Mouse (Mus musculus): Measurements from ENCODE around the gene Kdm2b. TPM values are rescaled to one million over a fixed set of nuclear protein-coding genes. Genes with fewer than 3 reads are reported as not detected.
A peak's percentile ranks its signal among the peaks of the same experiment; 100 is the strongest.

Gene Kdm2b
- polyA plus RNA-seq, 1 experiment from 2014 or later: 91.7 TPM

GRCm38 (mm10) chr5:122965427-122965826, 24.2 kb downstream of the Kdm2b start:
- H3K9me3 ChIP-seq: no peaks in the 10 kb centered on the region
- ATAC-seq (ENCODE audit: low read depth): no peak
- H3K4me2 ChIP-seq: no peak overlapping the region
- H3K9ac ChIP-seq: no peak overlapping the region
- no peaks in the 10 kb centered on the region for H3K4me1 ChIP-seq (replicated peaks)
- H3K27ac ChIP-seq (replicated peaks): no peak overlapping the region
- 0 out of 2 replicates have a peak, but pooled peaks cover 2% of the 10 kb centered on the region for H3K36me3 ChIP-seq
- 86% methylated on average over 11 of the region's 11 CpGs for WGBS
- H3K4me3 ChIP-seq: no peak overlapping the region
- H3K27me3 ChIP-seq: no peaks in the 10 kb centered on the region

GRCm38 (mm10) chr5:122964853-122965252, 24.8 kb downstream of the Kdm2b start:
- no peak overlapping the region for H3K9ac ChIP-seq
- WGBS: 81% methylated on average over 6 of the region's 6 CpGs
- no peaks in the 10 kb centered on the region for H3K27me3 ChIP-seq
- no peak overlapping the region for H3K27ac ChIP-seq (replicated peaks)
- no peaks in the 10 kb centered on the region for H3K9me3 ChIP-seq
- H3K4me2 ChIP-seq: no peak overlapping the region
- ATAC-seq (ENCODE audit: low read depth): no peak
- no peak overlapping the region for H3K4me3 ChIP-seq
- 0 out of 2 replicates have a peak, but pooled peaks cover 2% of the 10 kb centered on the region for H3K36me3 ChIP-seq
- no peaks in the 10 kb centered on the region for H3K4me1 ChIP-seq (replicated peaks)

GRCm38 (mm10) chr5:122961905-122962304, 27.7 kb downstream of the Kdm2b start:
- no peak for ATAC-seq (ENCODE audit: low read depth)
- WGBS: 57% methylated on average over 3 of the region's 3 CpGs
- Histone ChIP-seq H3K27me3 (no peaks in the 10 kb centered on the region), H3K4me3 (no peak overlapping the region), H3K9ac (no peak overlapping the region), H3K9me3 (no peaks in the 10 kb centered on the region), H3K27ac (replicated peaks) (no peak overlapping the region), H3K4me2 (no peak overlapping the region), H3K4me1 (replicated peaks) (peaks cover 12% of the 10 kb centered on the region; the same call in 1 of the 2 replicates), H3K36me3 (0 out of 2 replicates have a peak, but pooled peaks cover 2% of the 10 kb centered on the region)

GRCm38 (mm10) chr5:122959391-122959790, 30.2 kb downstream of the Kdm2b start:
- 67% methylated on average over 11 of the region's 11 CpGs for WGBS
- H3K27ac ChIP-seq (replicated peaks): no peak overlapping the region
- 0 out of 2 replicates have a peak, but pooled peaks cover 2% of the 10 kb centered on the region for H3K36me3 ChIP-seq
- no peak for ATAC-seq (ENCODE audit: low read depth)
- H3K27me3 ChIP-seq: peaks cover 3% of the 10 kb centered on the region
- no peaks in the 10 kb centered on the region for H3K9me3 ChIP-seq
- H3K4me1 ChIP-seq (replicated peaks): peaks cover 20% of the 10 kb centered on the region
- no peak overlapping the region for H3K4me3 ChIP-seq
- no peak overlapping the region for H3K9ac ChIP-seq
- no peak overlapping the region for H3K4me2 ChIP-seq

GRCm38 (mm10) chr5:122956059-122956458, 33.6 kb downstream of the Kdm2b start:
- no peak overlapping the region for H3K4me3 ChIP-seq
- peaks cover 36% of the 10 kb centered on the region for H3K27me3 ChIP-seq
- H3K9ac ChIP-seq: no peak overlapping the region
- WGBS: 65% methylated on average over 3 of the region's 3 CpGs
- no peak overlapping the region for H3K4me2 ChIP-seq
- no peak for ATAC-seq (ENCODE audit: low read depth)
- H3K36me3 ChIP-seq: 0 out of 2 replicates have a peak, but pooled peaks cover under 1% of the 10 kb centered on the region
- no peak overlapping the region for H3K27ac ChIP-seq (replicated peaks)
- no peaks in the 10 kb centered on the region for H3K9me3 ChIP-seq
- peaks cover 40% of the 10 kb centered on the region for H3K4me1 ChIP-seq (replicated peaks)

GRCm38 (mm10) chr5:122951913-122952641, 37.5 kb downstream of the Kdm2b start:
- no peak overlapping the region for H3K27ac ChIP-seq (replicated peaks)
- H3K4me2 ChIP-seq: peak overlapping the region; percentile 83
- peak overlapping the region; percentile 71 for H3K9ac ChIP-seq
- peaks cover 41% of the 10 kb centered on the region for H3K4me1 ChIP-seq (replicated peaks)
- WGBS: 6% methylated on average over 57 of the region's 59 CpGs
- no peaks in the 10 kb centered on the region for H3K9me3 ChIP-seq
- H3K27me3 ChIP-seq: peaks cover 37% of the 10 kb centered on the region
- H3K36me3 ChIP-seq: no peaks in the 10 kb centered on the region
- peak overlapping the region; percentile 40 for H3K4me3 ChIP-seq
- no peak for ATAC-seq (ENCODE audit: low read depth)

- Histone ChIP-seq H3K4me3 (peak overlapping the region; percentile 40), H3K4me1 (replicated peaks) (peaks cover 34% of the 10 kb centered on the region), H3K27me3 (peaks cover 37% of the 10 kb centered on the region), H3K4me2 (peak overlapping the region; percentile 83), H3K9ac (peak overlapping the region; percentile 71), H3K36me3 (no peaks in the 10 kb centered on the region), H3K27ac (replicated peaks) (0 out of 2 replicates have a peak overlapping the region, but pooled peaks have one; percentile 23), H3K9me3 (no peaks in the 10 kb centered on the region)
- ATAC-seq (ENCODE audit: low read depth): peak; percentile 52
- 7% methylated on average over 30 of the region's 30 CpGs for WGBS
Observed at GRCm38 (mm10) chr5:122951056-122951912, 38.3 kb downstream of the Kdm2b start.

GRCm38 (mm10) chr5:122950329-122950953, 39.2 kb downstream of the Kdm2b start:
- Histone ChIP-seq H3K27me3 (peaks cover 37% of the 10 kb centered on the region), H3K9ac (peak overlapping the region; percentile 71), H3K4me2 (peak overlapping the region; percentile 83), H3K36me3 (no peaks in the 10 kb centered on the region), H3K4me3 (peak overlapping the region; percentile 40), H3K9me3 (no peaks in the 10 kb centered on the region), H3K27ac (replicated peaks) (peak overlapping the region; percentile 24; the same call in 1 of the 2 replicates), H3K4me1 (replicated peaks) (peaks cover 31% of the 10 kb centered on the region)
- WGBS: 20% methylated on average over 23 of the region's 23 CpGs
- peak; percentile 95 for ATAC-seq (ENCODE audit: low read depth)

GRCm38 (mm10) chr5:122949101-122949500, 40.5 kb downstream of the Kdm2b start:
- Histone ChIP-seq H3K4me1 (replicated peaks) (peaks cover 31% of the 10 kb centered on the region), H3K36me3 (no peaks in the 10 kb centered on the region), H3K9me3 (no peaks in the 10 kb centered on the region), H3K4me2 (no peak overlapping the region), H3K27ac (replicated peaks) (no peak overlapping the region), H3K4me3 (no peak overlapping the region), H3K27me3 (peaks cover 31% of the 10 kb centered on the region), H3K9ac (no peak overlapping the region)
- 78% methylated on average over 8 of the region's 8 CpGs for WGBS
- ATAC-seq (ENCODE audit: low read depth): no peak

GRCm38 (mm10) chr5:122947534-122947933, 42.1 kb downstream of the Kdm2b start:
- no peaks in the 10 kb centered on the region for H3K9me3 ChIP-seq
- H3K4me3 ChIP-seq: no peak overlapping the region
- H3K36me3 ChIP-seq: 0 out of 2 replicates have a peak, but pooled peaks cover 4% of the 10 kb centered on the region
- H3K4me1 ChIP-seq (replicated peaks): peaks cover 26% of the 10 kb centered on the region
- no peak overlapping the region for H3K4me2 ChIP-seq
- no peak for ATAC-seq (ENCODE audit: low read depth)
- 81% methylated on average over 12 of the region's 12 CpGs for WGBS
- H3K9ac ChIP-seq: no peak overlapping the region
- H3K27ac ChIP-seq (replicated peaks): no peak overlapping the region
- H3K27me3 ChIP-seq: peaks cover 16% of the 10 kb centered on the region

GRCm38 (mm10) chr5:122938676-122939075, 50.9 kb downstream of the Kdm2b start:
- Histone ChIP-seq H3K9ac (no peak overlapping the region), H3K4me3 (no peak overlapping the region), H3K4me2 (no peak overlapping the region), H3K36me3 (peaks cover 19% of the 10 kb centered on the region; the same call in 1 of the 2 replicates), H3K27ac (replicated peaks) (0 out of 2 replicates have a peak overlapping the region, but pooled peaks have one; percentile 13), H3K9me3 (no peaks in the 10 kb centered on the region), H3K4me1 (replicated peaks) (0 out of 2 replicates have a peak, but pooled peaks cover 6% of the 10 kb centered on the region), H3K27me3 (no peaks in the 10 kb centered on the region)
- 89% methylated on average over 3 of the region's 3 CpGs for WGBS
- no peak for ATAC-seq (ENCODE audit: low read depth)
